Mouse (Mus musculus) neural tube, embryonic 11.5 days (tissue): ENCODE data around the gene Arl14. TPM values are rescaled to one million over a fixed set of nuclear protein-coding genes. Genes with fewer than 3 reads are reported as not detected.
A peak's percentile ranks its signal among the peaks of the same experiment; 100 is the strongest.

Source experiments
- ATAC-seq: fragments of 200-750 bp; cut with Nextera tagmentation; 2 replicates; pipeline ENCODE4 v1.8.0; 2017; ENCODE audit warnings: moderate number of reproducible peaks, mild to moderate bottlenecking, moderate TSS enrichment, moderate library complexity; ENCODE audit not compliant: insufficient read depth, low FRiP score, low TSS enrichment
- DNase-seq: peaks from one replicate; pipeline ENCODE4 v3.0.0-alpha.2; 2015; ENCODE audit warnings: low spot score
- H3K27ac ChIP-seq: fragments of 300-500 bp; sonication (generic); 2 replicates; pipeline ENCODE4 v1.5.1; 2014; ENCODE audit warnings: low read depth, mild to moderate bottlenecking, low read length
- H3K27me3 ChIP-seq: fragments of 300-500 bp; sonication (generic); 2 replicates; pipeline ENCODE4 v1.6.1; 2014; ENCODE audit warnings: mild to moderate bottlenecking, low read length, mixed read lengths; ENCODE audit not compliant: control insufficient read depth, insufficient read depth
- H3K36me3 ChIP-seq: fragments of 300-500 bp; sonication (generic); 2 replicates; pipeline ENCODE4 v1.6.1; 2014; ENCODE audit warnings: mild to moderate bottlenecking, low read length, moderate library complexity, mixed read lengths; ENCODE audit not compliant: control insufficient read depth, insufficient read depth
- H3K4me1 ChIP-seq: fragments of 300-500 bp; sonication (generic); 2 replicates; pipeline ENCODE4 v1.6.1; 2014; ENCODE audit warnings: low read length, mixed read lengths; ENCODE audit not compliant: control insufficient read depth, insufficient read depth
- H3K4me2 ChIP-seq: fragments of 300-500 bp; sonication (generic); 2 replicates; pipeline ENCODE4 v1.6.1; 2014; ENCODE audit warnings: low read depth, mild to moderate bottlenecking, moderate library complexity
- H3K4me3 ChIP-seq: fragments of 300-500 bp; sonication (generic); 2 replicates; pipeline ENCODE4 v1.5.1; 2014; ENCODE audit warnings: low read depth, low read length
- H3K9ac ChIP-seq: fragments of 300-500 bp; sonication (generic); 2 replicates; pipeline ENCODE4 v1.6.1; 2014; ENCODE audit warnings: mild to moderate bottlenecking, low read length
- H3K9me3 ChIP-seq: fragments of 300-500 bp; sonication (generic); 2 replicates; pipeline ENCODE4 v1.6.1; 2016; ENCODE audit warnings: low read length; ENCODE audit not compliant: control insufficient read depth
- WGBS: fragments of 180-500 bp; shearing (Covaris S2); extraction: QIAGEN DNeasy Blood & Tissue Kit; methylation state at CpG from one replicate; pipeline ENCODE4 v1.1.7; 2014; 5-methylcytosine and 5-hydroxymethylcytosine counted together
- polyA plus RNA-seq: library from polyadenylated mRNA; unstranded; fragments of >200 nt; fragmentation: Nextera tagmentation; extraction: Ambion mirVana; gene quantifications from 2 replicates; pipeline ENCODE4 v1.2.1, GENCODE M21; 2014

Gene Arl14
- polyA plus RNA-seq, 1 experiment from 2014 or later: not detected

- Histone ChIP-seq H3K4me1 (no peaks in the 10 kb centered on the region), H3K27ac (no peak overlapping the region), H3K4me2 (no peak overlapping the region), H3K9me3 (no peaks in the 10 kb centered on the region), H3K27me3 (no peaks in the 10 kb centered on the region), H3K4me3 (no peak overlapping the region), H3K9ac (no peak overlapping the region), H3K36me3 (no peaks in the 10 kb centered on the region)
- ATAC-seq (no peak), DNase-seq (no peak)
- 92% methylated on average over 10 of the region's 10 CpGs for WGBS
Observed at GRCm38 (mm10) chr3:69206193-69206893, 15.9 kb upstream of the Arl14 start.

- Histone ChIP-seq H3K4me2 (no peak overlapping the region), H3K4me1 (no peaks in the 10 kb centered on the region), H3K27me3 (no peaks in the 10 kb centered on the region), H3K36me3 (no peaks in the 10 kb centered on the region), H3K9ac (no peak overlapping the region), H3K9me3 (no peaks in the 10 kb centered on the region), H3K27ac (no peak overlapping the region), H3K4me3 (no peak overlapping the region)
- 73% methylated on average over 12 of the region's 12 CpGs for WGBS
- ATAC-seq (no peak), DNase-seq (peak; percentile 35)
Observed at GRCm38 (mm10) chr3:69208441-69209309, 13.5 kb upstream of the Arl14 start.

- no peak overlapping the region for H3K4me2 ChIP-seq
- ATAC-seq (no peak), DNase-seq (no peak)
- no peaks in the 10 kb centered on the region for H3K36me3 ChIP-seq
- H3K27me3 ChIP-seq: no peaks in the 10 kb centered on the region
- no peak overlapping the region for H3K4me3 ChIP-seq
- H3K9me3 ChIP-seq: no peaks in the 10 kb centered on the region
- no peaks in the 10 kb centered on the region for H3K4me1 ChIP-seq
- no peak overlapping the region for H3K9ac ChIP-seq
- WGBS: 74% methylated on average over 2 of the region's 2 CpGs
- H3K27ac ChIP-seq: no peak overlapping the region
Observed at GRCm38 (mm10) chr3:69212246-69212645, 10.0 kb upstream of the Arl14 start.

GRCm38 (mm10) chr3:69213465-69213864 is 8.8 kb upstream of the Arl14 start:
- no peaks in the 10 kb centered on the region for H3K27me3 ChIP-seq
- H3K4me1 ChIP-seq: no peaks in the 10 kb centered on the region
- ATAC-seq (no peak), DNase-seq (no peak)
- no peak overlapping the region for H3K4me2 ChIP-seq
- no peaks in the 10 kb centered on the region for H3K9me3 ChIP-seq
- H3K9ac ChIP-seq: no peak overlapping the region
- WGBS: 87% methylated on average over 5 of the region's 5 CpGs
- H3K4me3 ChIP-seq: no peak overlapping the region
- H3K27ac ChIP-seq: no peak overlapping the region
- no peaks in the 10 kb centered on the region for H3K36me3 ChIP-seq

GRCm38 (mm10) chr3:69214566-69214965 is 7.7 kb upstream of the Arl14 start:
- no peak for DNase-seq
- no peak overlapping the region for H3K4me3 ChIP-seq
- no peak for ATAC-seq
- H3K4me1 ChIP-seq: no peaks in the 10 kb centered on the region
- 89% methylated on average over 5 of the region's 5 CpGs for WGBS
- H3K27me3 ChIP-seq: no peaks in the 10 kb centered on the region
- no peaks in the 10 kb centered on the region for H3K9me3 ChIP-seq
- H3K36me3 ChIP-seq: no peaks in the 10 kb centered on the region
- H3K9ac ChIP-seq: no peak overlapping the region
- no peak overlapping the region for H3K4me2 ChIP-seq
- H3K27ac ChIP-seq: no peak overlapping the region

GRCm38 (mm10) chr3:69222502-69222900 is 282 bp downstream of the Arl14 start:
- H3K27ac ChIP-seq: no peak overlapping the region
- no peaks in the 10 kb centered on the region for H3K36me3 ChIP-seq
- no peaks in the 10 kb centered on the region for H3K27me3 ChIP-seq
- 93% methylated on average over 14 of the region's 14 CpGs for WGBS
- ATAC-seq (no peak), DNase-seq (no peak)
- no peaks in the 10 kb centered on the region for H3K4me1 ChIP-seq
- no peak overlapping the region for H3K9ac ChIP-seq
- H3K9me3 ChIP-seq: no peaks in the 10 kb centered on the region
- H3K4me3 ChIP-seq: no peak overlapping the region
- no peak overlapping the region for H3K4me2 ChIP-seq

GRCm38 (mm10) chr3:69222987-69223386 is 768 bp downstream of the Arl14 start:
- DNase-seq: no peak
- WGBS: 91% methylated on average over 7 of the region's 7 CpGs
- ATAC-seq: no peak
- no peaks in the 10 kb centered on the region for H3K9me3 ChIP-seq
- no peak overlapping the region for H3K27ac ChIP-seq
- no peak overlapping the region for H3K9ac ChIP-seq
- H3K4me3 ChIP-seq: no peak overlapping the region
- no peaks in the 10 kb centered on the region for H3K4me1 ChIP-seq
- H3K4me2 ChIP-seq: no peak overlapping the region
- no peaks in the 10 kb centered on the region for H3K27me3 ChIP-seq
- no peaks in the 10 kb centered on the region for H3K36me3 ChIP-seq

- Histone ChIP-seq H3K4me2 (no peak overlapping the region), H3K27me3 (no peaks in the 10 kb centered on the region), H3K4me1 (no peaks in the 10 kb centered on the region), H3K27ac (no peak overlapping the region), H3K9ac (no peak overlapping the region), H3K36me3 (no peaks in the 10 kb centered on the region), H3K4me3 (no peak overlapping the region), H3K9me3 (no peaks in the 10 kb centered on the region)
- no peak for DNase-seq
- no peak for ATAC-seq
- WGBS: 80% methylated on average over 8 of the region's 8 CpGs
Observed at GRCm38 (mm10) chr3:69223666-69224065, 1.4 kb downstream of the Arl14 start.

GRCm38 (mm10) chr3:69225019-69225418 is 2.8 kb downstream of the Arl14 start:
- DNase-seq (no peak), ATAC-seq (no peak)
- no peak overlapping the region for H3K27ac ChIP-seq
- H3K4me2 ChIP-seq: no peak overlapping the region
- H3K9me3 ChIP-seq: no peaks in the 10 kb centered on the region
- H3K9ac ChIP-seq: no peak overlapping the region
- H3K4me1 ChIP-seq: no peaks in the 10 kb centered on the region
- no peaks in the 10 kb centered on the region for H3K27me3 ChIP-seq
- H3K36me3 ChIP-seq: no peaks in the 10 kb centered on the region
- H3K4me3 ChIP-seq: no peak overlapping the region
